Mouse (Mus musculus) midbrain, embryonic 11.5 days (tissue): Measurements from ENCODE around the gene Tmem87a. TPM values are rescaled to one million over a fixed set of nuclear protein-coding genes. Genes with fewer than 3 reads are reported as not detected.

Source experiments
- ATAC-seq: fragments of 200-750 bp; cut with Nextera tagmentation; 2 replicates; pipeline ENCODE4 v1.8.0; 2017; ENCODE audit warnings: moderate TSS enrichment, moderate library complexity; ENCODE audit not compliant: low FRiP score
- DNase-seq: peaks from one replicate; pipeline ENCODE4 v3.0.0; 2015; ENCODE audit warnings: low spot score; ENCODE audit errors: missing footprints
- H3K27ac ChIP-seq: fragments of 300-500 bp; sonication (generic); 2 replicates; pipeline ENCODE4 v1.5.1; 2014; ENCODE audit warnings: low read depth, low read length
- H3K27me3 ChIP-seq: fragments of 300-500 bp; sonication (generic); 2 replicates; pipeline ENCODE4 v1.6.1; 2014; ENCODE audit warnings: mild to moderate bottlenecking, low read length, moderate library complexity, mixed read lengths; ENCODE audit not compliant: control insufficient read depth, insufficient read depth
- H3K36me3 ChIP-seq: fragments of 300-500 bp; sonication (generic); 2 replicates; pipeline ENCODE4 v1.6.1; 2014; ENCODE audit warnings: mild to moderate bottlenecking, low read length, moderate library complexity, mixed read lengths; ENCODE audit not compliant: control insufficient read depth, insufficient read depth
- H3K4me1 ChIP-seq: fragments of 300-500 bp; sonication (generic); 2 replicates; pipeline ENCODE4 v1.6.1; 2014; ENCODE audit warnings: low read length; ENCODE audit not compliant: control insufficient read depth, insufficient read depth
- H3K4me2 ChIP-seq: fragments of 300-500 bp; sonication (generic); 2 replicates; pipeline ENCODE4 v1.6.1; 2014; ENCODE audit warnings: mild to moderate bottlenecking, moderate library complexity
- H3K4me3 ChIP-seq: fragments of 300-500 bp; sonication (generic); 2 replicates; pipeline ENCODE4 v1.5.1; 2014; ENCODE audit warnings: low read depth, low read length
- H3K9ac ChIP-seq: fragments of 300-500 bp; sonication (generic); 2 replicates; pipeline ENCODE4 v1.6.1; 2014; ENCODE audit warnings: low read length
- H3K9me3 ChIP-seq: fragments of 300-500 bp; sonication (generic); 2 replicates; pipeline ENCODE4 v1.6.1; 2016; ENCODE audit warnings: low read length; ENCODE audit not compliant: control insufficient read depth
- WGBS: fragments of 180-500 bp; shearing (Covaris S2); extraction: QIAGEN DNeasy Blood & Tissue Kit; methylation state at CpG from one replicate; pipeline ENCODE4 v1.1.7; 2014; 5-methylcytosine and 5-hydroxymethylcytosine counted together
- polyA plus RNA-seq: library from polyadenylated mRNA; unstranded; fragments of >200 nt; fragmentation: Nextera tagmentation; extraction: Ambion mirVana; gene quantifications from 2 replicates; pipeline ENCODE4 v1.2.1, GENCODE M21; 2014

Gene Tmem87a
- polyA plus RNA-seq, 1 experiment from 2014 or later: 8.3 TPM

DNA sequence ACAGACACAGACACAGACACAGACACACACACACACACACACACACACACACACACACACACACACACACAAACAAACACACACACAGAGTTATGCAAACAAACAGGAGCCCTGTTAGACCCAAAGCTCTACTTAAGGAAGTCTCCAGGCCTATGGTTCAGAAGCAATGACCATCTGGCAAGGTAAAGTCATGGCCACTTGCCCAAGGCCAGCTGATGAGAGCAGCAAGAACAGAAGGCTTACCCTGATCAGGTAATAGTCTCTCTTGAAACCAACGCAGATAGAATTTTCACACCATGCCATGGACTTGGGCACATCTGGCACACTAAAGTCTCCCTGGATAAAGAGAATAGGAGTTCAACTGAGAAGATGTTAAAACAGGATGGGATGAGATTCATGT lies 62.2 kb downstream of the Tmem87a start:
- no peak overlapping the region for H3K9ac ChIP-seq
- H3K9me3 ChIP-seq: no peaks in the 10 kb centered on the region
- H3K4me1 ChIP-seq: no peaks in the 10 kb centered on the region
- no peaks in the 10 kb centered on the region for H3K27me3 ChIP-seq
- no peak overlapping the region for H3K4me2 ChIP-seq
- no peak overlapping the region for H3K4me3 ChIP-seq
- H3K36me3 ChIP-seq: peaks cover 5% of the 10 kb centered on the region; the same call in 1 of the 2 replicates
- DNase-seq: no peak
- no peak for ATAC-seq
- WGBS: 91% methylated on average over 1 of the region's 1 CpGs
- H3K27ac ChIP-seq: no peak overlapping the region

GRCm38 (mm10) chr2:120337886-120338285 lies 66.0 kb downstream of the Tmem87a start:
- WGBS: 85% methylated on average over 2 of the region's 2 CpGs
- H3K4me3 ChIP-seq: no peak overlapping the region
- no peak overlapping the region for H3K27ac ChIP-seq
- peaks cover 4% of the 10 kb centered on the region; the same call in 1 of the 2 replicates for H3K36me3 ChIP-seq
- no peak overlapping the region for H3K9ac ChIP-seq
- no peaks in the 10 kb centered on the region for H3K9me3 ChIP-seq
- DNase-seq (no peak), ATAC-seq (no peak)
- no peak overlapping the region for H3K4me2 ChIP-seq
- H3K27me3 ChIP-seq: no peaks in the 10 kb centered on the region
- H3K4me1 ChIP-seq: no peaks in the 10 kb centered on the region

- no peak overlapping the region for H3K27ac ChIP-seq
- no peak overlapping the region for H3K9ac ChIP-seq
- H3K4me3 ChIP-seq: no peak overlapping the region
- no peak overlapping the region for H3K4me2 ChIP-seq
- no peaks in the 10 kb centered on the region for H3K27me3 ChIP-seq
- 91% methylated on average over 4 of the region's 4 CpGs for WGBS
- H3K4me1 ChIP-seq: no peaks in the 10 kb centered on the region
- no peak for DNase-seq
- peaks cover 11% of the 10 kb centered on the region; the same call in 1 of the 2 replicates for H3K36me3 ChIP-seq
- no peak for ATAC-seq
- H3K9me3 ChIP-seq: no peaks in the 10 kb centered on the region
Observed at GRCm38 (mm10) chr2:120331575-120331974, 72.3 kb downstream of the Tmem87a start.

GRCm38 (mm10) chr2:120315077-120315476 lies 88.8 kb downstream of the Tmem87a start:
- no peak for DNase-seq
- 81% methylated on average over 4 of the region's 4 CpGs for WGBS
- no peak for ATAC-seq

DNA sequence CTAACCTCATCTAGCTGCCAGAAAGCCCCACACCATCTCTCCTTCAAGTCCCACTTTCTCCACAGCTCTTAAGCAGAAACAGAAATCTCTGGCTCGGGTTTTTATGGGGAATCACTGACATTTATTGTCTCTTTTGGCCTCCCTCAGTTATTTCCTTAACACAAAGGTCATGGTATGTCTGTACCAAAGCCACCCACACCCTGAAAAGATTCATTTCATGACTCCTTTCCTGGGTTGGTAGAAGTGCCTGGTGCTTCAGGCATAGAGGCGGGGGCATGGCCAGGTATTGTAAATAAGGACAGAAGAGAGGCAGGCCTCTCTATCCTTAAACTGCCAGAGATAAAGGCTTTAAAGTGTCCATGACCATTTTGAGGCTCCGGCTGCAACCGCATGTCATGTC lies 89.4 kb downstream of the Tmem87a start:
- no peak for ATAC-seq
- Histone ChIP-seq H3K4me1 (no peaks in the 10 kb centered on the region), H3K4me2 (no peak overlapping the region), H3K4me3 (no peak overlapping the region), H3K9ac (no peak overlapping the region), H3K27ac (no peak overlapping the region), H3K36me3 (peaks cover 4% of the 10 kb centered on the region; the same call in 1 of the 2 replicates), H3K9me3 (no peaks in the 10 kb centered on the region), H3K27me3 (no peaks in the 10 kb centered on the region)
- 89% methylated on average over 4 of the region's 4 CpGs for WGBS
- no peak for DNase-seq

More at GRCm38 (mm10) chr2:120315077-120315476, 88.8 kb downstream of the Tmem87a start:
- H3K9me3 ChIP-seq: no peaks in the 10 kb centered on the region
- no peak overlapping the region for H3K9ac ChIP-seq
- no peaks in the 10 kb centered on the region for H3K27me3 ChIP-seq
- H3K4me1 ChIP-seq: no peaks in the 10 kb centered on the region
- H3K4me2 ChIP-seq: no peak overlapping the region
- H3K36me3 ChIP-seq: peaks cover 4% of the 10 kb centered on the region; the same call in 1 of the 2 replicates
- no peak overlapping the region for H3K27ac ChIP-seq
- no peak overlapping the region for H3K4me3 ChIP-seq

GRCm38 (mm10) chr2:120313976-120314375 lies 89.9 kb downstream of the Tmem87a start, which contains the start of gene Pla2g4f:
Gene Pla2g4f (minus strand): TSS chr2:120314165.
- 69% methylated on average over 3 of the region's 3 CpGs for WGBS
- ATAC-seq: no peak
- DNase-seq: no peak

DNA sequence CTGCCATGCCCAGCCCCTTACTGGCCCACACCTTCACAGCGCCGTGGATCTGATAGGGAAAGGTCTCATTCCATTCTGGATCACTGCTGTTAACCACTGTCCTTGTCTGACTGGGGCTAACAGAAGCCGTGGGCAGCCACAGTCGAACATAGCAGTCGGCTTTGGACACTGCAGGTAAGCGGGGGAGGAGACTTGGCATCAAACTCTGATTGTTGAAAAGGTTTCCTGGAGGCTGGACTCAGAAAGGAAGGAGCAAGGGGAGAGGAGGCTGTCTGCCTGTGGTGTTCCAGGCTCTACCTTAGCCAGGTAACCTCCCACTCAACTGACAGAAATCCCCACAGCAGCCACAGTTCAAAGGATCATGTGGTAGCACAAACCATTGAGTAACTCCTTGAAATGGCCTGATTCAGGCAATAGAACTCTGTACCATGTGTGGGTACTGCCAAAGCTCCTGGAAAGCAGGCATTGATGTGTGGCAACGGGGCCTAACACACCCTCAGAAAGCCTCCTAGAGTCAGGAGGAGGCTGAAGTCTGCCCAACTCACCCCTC lies 91.6 kb downstream of the Tmem87a start:
- H3K4me2 ChIP-seq: no peak overlapping the region
- WGBS: 88% methylated on average over 7 of the region's 7 CpGs
- no peak for ATAC-seq

More at GRCm38 (mm10) chr2:120313976-120314375, 89.9 kb downstream of the Tmem87a start, which contains the start of gene Pla2g4f:
- Histone ChIP-seq H3K27me3 (no peaks in the 10 kb centered on the region), H3K9ac (no peak within 1 kb of the TSS), H3K36me3 (peaks cover 4% of the 10 kb centered on the region; the same call in 1 of the 2 replicates), H3K4me3 (no peak within 1 kb of the TSS), H3K27ac (no peak within 1 kb of the TSS), H3K4me2 (no peak within 1 kb of the TSS), H3K9me3 (no peaks in the 10 kb centered on the region), H3K4me1 (no peaks in the 10 kb centered on the region)

More for the DNA sequence above, 91.6 kb downstream of the Tmem87a start:
- Histone ChIP-seq H3K27me3 (no peaks in the 10 kb centered on the region), H3K4me1 (no peaks in the 10 kb centered on the region), H3K36me3 (peaks cover 2% of the 10 kb centered on the region; the same call in 1 of the 2 replicates), H3K9ac (no peak overlapping the region), H3K9me3 (no peaks in the 10 kb centered on the region), H3K27ac (no peak overlapping the region), H3K4me3 (no peak overlapping the region)
- DNase-seq: no peak

Other genes starting within 250 kb of the Tmem87a start
- gene Ehd4, start 249.5 kb downstream of the Tmem87a start, polyA plus RNA-seq: 10.2 and 17.2 TPM in 2 replicates
- gene Pla2g4e, start 158.8 kb downstream of the Tmem87a start, polyA plus RNA-seq: 0.04 and 0.06 TPM in 2 replicates
- 0.05 and 0.08 TPM in 2 replicates for gene Pla2g4d, start 114.9 kb downstream of the Tmem87a start, polyA plus RNA-seq
- not detected in 2 replicates for gene Pla2g4f, start 89.9 kb downstream of the Tmem87a start, polyA plus RNA-seq
- gene Vps39, start 51.0 kb downstream of the Tmem87a start, polyA plus RNA-seq: 36.8 and 40.1 TPM in 2 replicates
- 7.2 and 10.0 TPM in 2 replicates for gene Ganc, start 217 bp downstream of the Tmem87a start, polyA plus RNA-seq
- 4.8 and 5.9 TPM in 2 replicates for gene Capn3, start 51.9 kb upstream of the Tmem87a start, polyA plus RNA-seq
- 56.2 and 62.4 TPM in 2 replicates for gene Zfp106, start 159.7 kb upstream of the Tmem87a start, polyA plus RNA-seq
- gene Snap23, start 163.6 kb upstream of the Tmem87a start, polyA plus RNA-seq: 45.6 and 52.3 TPM in 2 replicates
- gene Haus2, start 205.3 kb upstream of the Tmem87a start, polyA plus RNA-seq: 39.3 and 42.5 TPM in 2 replicates
- 31.8 and 35.9 TPM in 2 replicates for gene Lrrc57, start 205.4 kb upstream of the Tmem87a start, polyA plus RNA-seq
- 3.2 and 3.8 TPM in 2 replicates for gene Stard9, start 225.0 kb upstream of the Tmem87a start, polyA plus RNA-seq